Mouse (Mus musculus) urinary bladder, postnatal 14 days (tissue): ENCODE measurements around the gene Xpo4.
A peak's percentile ranks its signal among the peaks of the same experiment; 100 is the strongest.

Experiments used
- DNase-seq: peaks from one replicate; pipeline ENCODE4 v3.0.0; 2021; ENCODE audit warnings: low spot score

The Xpo4 gene

GRCm38 (mm10) chr14:57536820-57537219 is 128.4 kb downstream of the Xpo4 start:
- no peak for DNase-seq

DNA sequence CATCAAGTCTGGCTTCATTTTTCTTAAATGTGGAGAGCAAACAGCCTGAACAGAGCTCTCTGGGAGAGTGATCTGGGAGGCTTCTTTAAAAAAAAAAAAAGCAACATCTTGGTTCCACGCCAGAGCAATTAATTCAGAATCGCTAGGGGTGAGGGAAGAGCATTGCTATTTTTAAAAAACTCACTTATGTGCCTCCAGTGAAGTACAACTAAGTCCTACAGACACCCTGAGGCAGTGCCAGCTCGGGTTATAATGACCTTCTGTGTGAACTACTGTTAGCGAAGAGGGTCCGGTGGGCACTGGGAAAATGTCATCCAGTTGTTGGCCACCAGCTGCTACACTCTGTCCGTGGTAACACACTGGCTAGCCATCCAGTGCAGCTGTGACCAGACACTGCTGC is 129.6 kb downstream of the Xpo4 start:
- no peak for DNase-seq

DNA sequence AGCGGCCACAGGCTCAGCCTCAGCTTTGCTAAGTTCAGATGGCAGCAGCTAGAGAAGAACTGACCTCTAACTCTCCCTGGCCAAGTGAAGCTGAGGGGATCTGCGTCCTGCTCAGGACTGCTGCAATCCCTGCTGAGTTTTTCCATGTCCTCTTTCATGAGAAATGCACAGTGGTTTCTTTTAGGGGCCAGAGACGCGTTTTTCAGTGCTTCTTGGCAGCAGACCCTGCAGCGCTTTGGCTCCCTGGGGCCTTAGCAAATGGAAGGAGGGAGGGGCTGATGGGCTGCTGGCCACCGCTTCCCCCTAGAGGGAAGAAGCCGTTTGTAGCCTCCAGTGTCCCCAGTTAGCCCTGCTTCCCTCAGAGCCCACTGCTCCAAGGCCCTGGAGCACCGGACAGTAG is 130.3 kb downstream of the Xpo4 start:
- peak; percentile 41 for DNase-seq

GRCm38 (mm10) chr14:57534346-57534745 is 130.9 kb downstream of the Xpo4 start:
- DNase-seq = no peak

GRCm38 (mm10) chr14:57533841-57534240 is 131.4 kb downstream of the Xpo4 start:
- DNase-seq = no peak

GRCm38 (mm10) chr14:57533214-57533613 is 132.0 kb downstream of the Xpo4 start:
- DNase-seq = peak; percentile 56

DNA sequence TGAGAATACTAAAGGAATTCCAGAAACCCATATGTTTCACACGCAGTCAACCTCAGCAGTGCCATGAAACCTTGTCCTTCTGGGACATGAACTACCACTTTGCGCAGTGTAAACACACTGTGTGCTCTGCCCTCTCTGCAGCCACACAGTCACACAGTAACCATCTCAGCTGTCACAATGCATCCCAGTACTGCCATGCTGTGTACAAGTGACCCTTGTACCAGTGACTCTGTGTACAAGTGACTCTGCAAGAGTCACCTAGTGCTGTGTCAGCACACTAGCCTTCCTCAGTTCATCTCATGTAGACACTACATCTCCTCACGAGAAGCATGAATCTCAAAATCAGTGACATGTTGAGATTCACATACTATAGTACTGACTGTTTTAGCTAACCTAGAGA is 132.7 kb downstream of the Xpo4 start:
- DNase-seq = no peak

- no peak for DNase-seq
These were observed 135.3 kb downstream of the Xpo4 start for GRCm38 (mm10) chr14:57529786-57530515.

GRCm38 (mm10) chr14:57529086-57529785 is 136.0 kb downstream of the Xpo4 start:
- DNase-seq = no peak

GRCm38 (mm10) chr14:57527598-57527997 is 137.6 kb downstream of the Xpo4 start:
- no peak for DNase-seq
